Mouse (Mus musculus) frontal cortex, postnatal 10 days (tissue): ENCODE data around the gene Folr1.

Experiments used
- DNase-seq, 2 experiments: peaks; one replicate each; pipeline ENCODE4 v3.0.0; 2022; ENCODE audit warnings: low spot score in 2 of 2, mixed read lengths in 1 of 2

Gene Folr1

DNA sequence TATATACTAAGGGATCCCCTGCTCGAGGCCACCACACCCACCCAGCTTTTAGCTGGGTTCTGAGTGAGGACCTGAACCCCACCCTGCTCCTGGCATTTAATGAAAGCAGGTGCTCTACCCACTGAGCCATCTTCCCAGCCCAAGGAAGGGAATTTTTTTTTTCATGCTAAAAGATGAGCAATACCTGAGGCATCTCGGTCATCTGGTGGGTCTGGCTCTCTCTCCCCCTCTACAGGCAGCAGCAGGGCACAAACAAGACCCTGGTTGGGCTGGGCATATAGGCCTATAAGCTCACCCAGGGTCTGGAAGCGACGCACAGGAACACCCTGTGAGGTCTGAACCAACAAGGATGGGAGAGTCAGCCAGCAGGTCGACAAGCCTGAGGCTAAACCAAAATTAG, 37.2 kb downstream of the Folr1 start:
- no peak for DNase-seq

GRCm38 (mm10) chr7:101832372-101832771, 38.2 kb downstream of the Folr1 start:
- DNase-seq, result no peak

DNA sequence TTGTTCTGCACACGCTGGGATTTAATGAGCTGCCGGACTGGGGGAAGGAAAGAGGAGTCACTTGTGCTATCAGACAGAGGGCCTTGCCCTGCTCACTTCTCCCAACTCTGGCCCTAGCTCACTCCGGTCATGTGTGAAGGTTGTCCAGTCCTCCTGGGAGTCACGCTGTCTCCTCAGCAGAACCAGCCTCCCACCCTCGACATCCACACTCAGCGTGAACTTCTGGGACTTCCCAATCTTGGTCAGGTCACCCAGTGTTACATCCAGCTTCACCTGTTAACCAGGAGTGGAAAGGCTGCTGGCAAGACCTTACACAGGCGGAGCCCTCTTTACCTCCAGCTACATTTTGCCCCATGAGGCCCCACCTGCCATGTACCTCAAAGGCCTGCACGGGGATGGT, 39.2 kb downstream of the Folr1 start:
- DNase-seq, result no peak

GRCm38 (mm10) chr7:101830373-101830772, 40.2 kb downstream of the Folr1 start:
- DNase-seq, result no peak

- DNase-seq, result no peak
These were observed 46.6 kb downstream of the Folr1 start for GRCm38 (mm10) chr7:101823758-101824630.

DNA sequence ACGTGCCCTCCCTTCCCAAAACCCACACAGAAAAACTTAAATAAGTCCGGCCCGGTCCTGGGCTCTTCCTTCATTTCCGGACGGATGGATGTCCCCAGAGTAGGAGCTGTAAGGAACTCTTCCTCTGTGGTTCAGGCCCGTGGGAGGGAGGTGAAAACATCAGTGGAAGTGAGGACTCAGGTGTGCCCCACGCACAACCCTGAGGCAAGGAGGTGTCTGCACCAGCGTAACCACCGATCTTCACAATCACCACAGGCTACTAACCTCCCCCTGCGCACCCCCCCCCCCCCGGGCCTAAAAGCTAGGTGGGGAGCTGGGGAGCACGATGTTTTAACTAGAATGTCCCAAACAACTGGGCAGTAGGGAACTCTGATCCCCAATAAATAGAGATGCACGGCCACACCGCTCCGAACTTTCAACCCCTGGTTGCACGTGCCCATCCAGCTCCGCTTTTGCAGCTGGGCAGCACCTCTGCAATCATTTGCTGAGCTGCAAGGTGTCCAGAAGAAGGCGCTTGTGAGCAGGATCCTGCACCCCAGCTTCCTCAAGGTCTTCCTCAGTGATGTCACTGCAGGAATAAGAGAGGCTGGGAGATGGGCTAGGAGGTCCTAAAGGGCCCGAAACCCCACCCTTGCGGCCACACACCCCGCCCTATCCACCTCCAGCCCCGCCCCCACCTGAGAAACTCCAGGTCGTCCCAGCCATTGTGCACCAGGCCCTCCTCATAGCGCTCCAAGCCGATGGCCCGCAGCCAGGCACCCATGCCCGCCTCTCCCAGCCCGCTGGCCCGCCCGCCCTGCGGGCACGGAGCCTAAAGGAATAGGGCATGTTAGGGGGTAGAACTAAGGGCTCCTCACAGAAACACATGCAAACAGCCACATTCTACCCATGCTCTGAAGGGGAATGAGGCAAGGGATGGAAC, 47.5 kb downstream of the Folr1 start:
- no peak for DNase-seq

DNA sequence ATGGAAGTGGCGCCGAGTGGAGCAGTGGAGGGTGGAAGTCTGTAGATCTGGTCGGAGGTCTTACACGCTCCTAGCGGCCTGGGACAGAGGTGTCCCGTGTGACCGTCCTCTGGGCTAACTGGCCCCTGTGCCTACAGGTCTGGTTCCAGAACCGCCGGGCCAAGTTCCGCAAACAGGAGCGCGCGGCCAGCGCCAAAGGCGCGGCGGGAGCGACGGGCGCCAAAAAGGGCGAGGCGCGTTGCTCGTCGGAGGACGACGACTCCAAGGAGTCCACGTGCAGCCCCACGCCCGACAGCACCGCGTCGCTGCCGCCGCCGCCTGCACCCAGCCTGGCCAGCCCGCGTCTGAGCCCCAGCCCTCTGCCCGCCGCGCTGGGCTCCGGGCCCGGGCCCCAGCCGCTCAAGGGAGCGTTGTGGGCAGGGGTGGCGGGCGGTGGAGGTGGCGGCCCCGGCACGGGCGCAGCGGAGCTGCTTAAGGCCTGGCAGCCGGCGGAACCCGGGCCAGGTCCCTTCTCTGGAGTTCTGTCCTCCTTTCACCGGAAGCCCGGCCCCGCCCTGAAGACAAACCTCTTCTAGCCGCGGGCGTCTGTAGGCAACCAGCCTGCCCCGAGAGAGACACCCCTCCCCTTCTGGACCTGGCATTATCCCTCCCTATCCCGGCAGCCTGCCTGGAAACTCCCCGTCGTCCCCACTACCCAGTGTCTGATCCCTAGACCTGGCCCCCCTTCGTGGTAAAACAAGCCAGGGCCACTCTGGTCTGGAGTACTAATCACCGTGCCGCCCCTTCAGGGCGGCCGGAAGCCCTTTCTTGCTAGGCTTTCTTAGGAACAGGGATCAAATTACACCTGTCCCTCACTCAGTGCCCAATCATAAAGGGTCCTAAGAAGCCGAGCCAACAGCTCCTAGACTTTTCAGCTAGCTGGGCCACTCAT, 48.8 kb downstream of the Folr1 start:
- no peak for DNase-seq

DNA sequence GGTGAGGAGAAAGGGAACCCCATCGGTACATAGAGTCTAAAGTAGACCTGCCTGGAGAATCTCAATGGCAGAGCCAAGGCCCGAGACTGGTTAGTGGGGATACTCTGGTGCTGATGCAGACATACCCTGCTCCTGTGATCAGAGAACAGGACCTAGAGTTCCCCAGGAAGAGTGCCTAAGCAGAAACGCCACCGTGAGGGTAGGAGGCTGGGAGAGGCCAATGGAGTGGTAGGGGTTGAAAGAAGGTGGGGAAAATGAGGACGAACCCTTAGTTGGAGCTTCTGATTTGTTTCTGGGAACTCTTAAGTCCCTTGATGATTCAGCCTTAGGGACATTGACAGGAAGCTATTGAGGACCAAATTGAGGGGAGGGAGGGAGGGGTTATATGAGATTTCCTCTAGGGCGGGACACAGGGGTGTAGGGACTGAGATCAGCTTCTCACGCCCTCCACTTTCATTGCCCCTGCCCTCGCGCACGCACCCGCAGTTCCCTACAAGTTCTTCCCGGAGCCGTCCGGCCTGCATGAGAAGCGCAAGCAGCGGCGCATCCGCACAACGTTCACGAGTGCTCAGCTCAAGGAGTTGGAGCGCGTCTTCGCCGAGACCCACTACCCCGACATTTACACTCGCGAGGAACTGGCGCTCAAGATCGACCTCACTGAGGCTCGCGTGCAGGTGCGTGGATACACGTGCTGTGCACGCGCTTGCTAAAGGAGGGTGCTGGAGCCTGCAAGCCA, 50.1 kb downstream of the Folr1 start:
- DNase-seq, result no peak

DNA sequence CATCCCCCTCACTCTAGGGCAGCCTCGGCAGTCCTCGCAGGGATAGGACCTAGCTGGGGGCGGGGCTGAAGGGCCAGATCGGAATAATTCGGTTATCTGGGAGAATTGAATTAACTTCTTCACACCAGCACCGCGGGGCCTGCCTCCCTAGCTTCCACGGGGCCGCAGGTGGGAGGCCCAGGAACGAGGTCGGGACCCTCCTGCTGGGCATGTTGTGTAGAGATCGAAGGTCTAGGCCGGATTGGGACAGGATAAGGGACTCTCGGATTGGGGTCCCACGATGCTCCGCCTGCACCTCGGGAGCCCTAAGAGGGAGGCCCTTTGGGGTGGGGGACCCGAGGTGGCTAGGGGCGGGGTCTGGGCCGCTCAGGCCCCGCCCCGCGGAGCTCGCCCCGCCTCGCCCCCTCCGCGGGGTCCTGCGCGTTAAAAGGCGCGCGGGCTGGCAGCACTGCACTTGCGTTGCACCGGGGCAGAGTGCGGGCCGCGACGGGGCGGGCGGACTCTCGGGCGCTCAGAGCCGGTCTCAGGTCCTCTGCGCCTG, 52.7 kb downstream of the Folr1 start, which contains the start of gene Phox2a:
Gene Phox2a (plus strand): TSS at position 453 of the 541 bp plus-strand sequence.
- DNase-seq, result no peak
